Mouse (Mus musculus): ENCODE measurements at regions not wholly inside any gene's neighbourhood (a gene's known extent, or its start where the extent isn't known, plus 50 kb on each side); places are given as distances from the start of the nearest gene placed in this dataset.

DNA sequence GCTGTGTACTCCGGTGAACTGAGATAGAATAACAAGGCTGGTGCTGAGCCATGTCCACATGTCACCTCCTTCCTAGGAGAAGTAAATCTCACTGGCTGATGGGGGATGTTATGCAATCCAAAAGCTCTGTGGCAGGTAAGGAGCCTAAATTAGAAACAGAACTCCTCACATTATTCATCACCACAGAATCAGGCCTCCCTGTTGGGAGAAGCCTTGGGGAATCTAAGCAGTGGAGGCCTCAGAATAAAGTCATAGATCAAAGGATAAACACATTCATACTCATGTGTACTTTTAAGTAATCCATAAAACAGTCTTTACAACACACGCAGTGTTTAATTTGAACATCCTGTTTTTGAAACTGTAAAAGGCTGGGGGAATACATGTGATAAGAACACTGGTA is 1318.7 kb downstream of the Slc22a22 start:
- H3K4me1 ChIP-seq (ENCODE audit: control insufficient read depth, insufficient read depth, low read length) = no peaks in the 10 kb centered on the region
- no peak overlapping the region for H3K4me3 ChIP-seq (ENCODE audit: control insufficient read depth, low read depth, low read length)
- H3K36me3 ChIP-seq (ENCODE audit: control insufficient read depth, insufficient read depth, low read length) = no peaks in the 10 kb centered on the region
- TF ChIP-seq POLR2A (IDR thresholded peaks at IDR 0.05; ENCODE audit: control insufficient read depth, low read depth, low read length) = no peak
- H3K27me3 ChIP-seq (ENCODE audit: control insufficient read depth, insufficient read depth, low read length) = no peaks in the 10 kb centered on the region
- H3K27ac ChIP-seq (ENCODE audit: control insufficient read depth, insufficient read depth, low read depth, low read length) = no peak overlapping the region

DNA sequence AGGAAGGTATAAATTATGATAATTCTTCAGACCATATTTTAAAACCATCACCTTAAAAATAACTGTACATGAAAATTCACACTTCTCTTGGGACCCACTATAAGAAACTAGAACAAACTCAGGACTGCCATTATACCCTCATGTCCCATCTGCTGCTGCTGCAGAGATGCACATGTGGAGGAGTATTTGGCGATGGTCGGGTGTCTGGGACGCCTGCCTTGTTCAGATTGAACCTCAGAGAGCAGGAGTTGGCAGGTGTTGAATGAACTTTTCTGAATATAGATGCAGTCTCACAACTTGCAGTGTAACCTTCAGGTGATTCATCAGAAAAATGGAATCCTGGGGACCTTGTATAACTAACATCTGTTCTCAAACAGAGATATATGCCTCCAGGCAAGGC is 1338.0 kb downstream of the Slc22a22 start:
- TF ChIP-seq POLR2A (IDR thresholded peaks at IDR 0.05; ENCODE audit: control insufficient read depth, low read depth, low read length) = no peak
- TF ChIP-seq CTCF (IDR thresholded peaks at IDR 0.05; ENCODE audit: control insufficient read depth, insufficient read depth, insufficient replicate concordance, low read depth, low read length) = no peak
- Histone ChIP-seq H3K27me3 (ENCODE audit: control insufficient read depth, insufficient read depth, low read length) (no peaks in the 10 kb centered on the region), H3K27ac (ENCODE audit: control insufficient read depth, insufficient read depth, low read depth, low read length) (no peak overlapping the region), H3K36me3 (ENCODE audit: control insufficient read depth, insufficient read depth, low read length) (no peaks in the 10 kb centered on the region), H3K4me3 (ENCODE audit: control insufficient read depth, low read depth, low read length) (no peak overlapping the region), H3K4me1 (ENCODE audit: control insufficient read depth, insufficient read depth, low read length) (no peaks in the 10 kb centered on the region)

DNA sequence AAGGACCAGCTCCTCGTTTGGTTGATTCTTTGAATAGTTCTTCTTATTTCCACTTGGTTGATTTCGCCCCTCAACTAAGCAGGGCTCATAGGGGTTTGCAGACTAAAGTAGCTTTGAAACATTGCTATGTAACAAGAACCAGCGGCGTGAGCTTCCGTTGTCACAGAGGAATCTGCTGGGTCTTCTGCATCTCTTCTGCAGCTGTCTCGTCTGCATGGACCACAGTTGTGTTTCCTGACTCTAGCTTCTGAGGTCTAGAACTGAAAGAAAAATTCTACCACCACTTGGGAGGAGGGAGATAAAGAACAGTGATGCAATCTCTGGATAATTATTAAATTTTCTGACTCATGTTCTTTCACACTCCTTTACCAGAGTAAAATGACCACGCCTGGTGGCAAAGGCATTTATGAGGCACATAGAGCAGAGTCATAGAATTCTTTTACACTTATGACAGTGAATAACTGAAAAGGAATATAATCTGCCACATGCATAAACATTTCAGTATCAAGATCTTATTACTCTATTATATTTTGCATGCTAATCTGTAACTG is 1340.9 kb downstream of the Slc22a22 start:
- H3K27ac ChIP-seq (ENCODE audit: control insufficient read depth, insufficient read depth, low read depth, low read length) = no peak overlapping the region
- no peaks in the 10 kb centered on the region for H3K36me3 ChIP-seq (ENCODE audit: control insufficient read depth, insufficient read depth, low read length)
- H3K27me3 ChIP-seq (ENCODE audit: control insufficient read depth, insufficient read depth, low read length) = no peaks in the 10 kb centered on the region
- H3K4me1 ChIP-seq (ENCODE audit: control insufficient read depth, insufficient read depth, low read length) = no peaks in the 10 kb centered on the region
- H3K4me3 ChIP-seq (ENCODE audit: control insufficient read depth, low read depth, low read length) = no peak overlapping the region
- no peak for TF ChIP-seq CTCF (IDR thresholded peaks at IDR 0.05; ENCODE audit: control insufficient read depth, insufficient read depth, insufficient replicate concordance, low read depth, low read length)
- TF ChIP-seq POLR2A (IDR thresholded peaks at IDR 0.05; ENCODE audit: control insufficient read depth, low read depth, low read length) = no peak

- H3K4me1 ChIP-seq (ENCODE audit: control insufficient read depth, insufficient read depth, low read length) = no peaks in the 10 kb centered on the region
- TF ChIP-seq CTCF (IDR thresholded peaks at IDR 0.05; ENCODE audit: control insufficient read depth, insufficient read depth, insufficient replicate concordance, low read depth, low read length) = no peak
- no peak for TF ChIP-seq POLR2A (IDR thresholded peaks at IDR 0.05; ENCODE audit: control insufficient read depth, low read depth, low read length)
- no peaks in the 10 kb centered on the region for H3K27me3 ChIP-seq (ENCODE audit: control insufficient read depth, insufficient read depth, low read length)
- H3K36me3 ChIP-seq (ENCODE audit: control insufficient read depth, insufficient read depth, low read length) = no peaks in the 10 kb centered on the region
- H3K27ac ChIP-seq (ENCODE audit: control insufficient read depth, insufficient read depth, low read depth, low read length) = no peak overlapping the region
- H3K4me3 ChIP-seq (ENCODE audit: control insufficient read depth, low read depth, low read length) = no peak overlapping the region
These were observed 1349.4 kb downstream of the Slc22a22 start for GRCm38 (mm10) chr15:56128029-56128428.

- TF ChIP-seq POLR2A (IDR thresholded peaks at IDR 0.05; ENCODE audit: control insufficient read depth, low read depth, low read length) = no peak
- no peak for TF ChIP-seq CTCF (IDR thresholded peaks at IDR 0.05; ENCODE audit: control insufficient read depth, insufficient read depth, insufficient replicate concordance, low read depth, low read length)
- Histone ChIP-seq H3K4me3 (ENCODE audit: control insufficient read depth, low read depth, low read length) (no peak overlapping the region), H3K36me3 (ENCODE audit: control insufficient read depth, insufficient read depth, low read length) (no peaks in the 10 kb centered on the region), H3K27ac (ENCODE audit: control insufficient read depth, insufficient read depth, low read depth, low read length) (no peak overlapping the region), H3K27me3 (ENCODE audit: control insufficient read depth, insufficient read depth, low read length) (no peaks in the 10 kb centered on the region), H3K4me1 (ENCODE audit: control insufficient read depth, insufficient read depth, low read length) (no peaks in the 10 kb centered on the region)
These were observed 1357.9 kb downstream of the Slc22a22 start for GRCm38 (mm10) chr15:56119287-56120065.

GRCm38 (mm10) chr15:56108313-56108712 is 1369.1 kb downstream of the Slc22a22 start:
- H3K36me3 ChIP-seq (ENCODE audit: control insufficient read depth, insufficient read depth, low read length) = no peaks in the 10 kb centered on the region
- TF ChIP-seq CTCF (IDR thresholded peaks at IDR 0.05; ENCODE audit: control insufficient read depth, insufficient read depth, insufficient replicate concordance, low read depth, low read length) (no peak), POLR2A (IDR thresholded peaks at IDR 0.05; ENCODE audit: control insufficient read depth, low read depth, low read length) (no peak)
- H3K4me3 ChIP-seq (ENCODE audit: control insufficient read depth, low read depth, low read length) = no peak overlapping the region
- H3K27me3 ChIP-seq (ENCODE audit: control insufficient read depth, insufficient read depth, low read length) = no peaks in the 10 kb centered on the region
- H3K4me1 ChIP-seq (ENCODE audit: control insufficient read depth, insufficient read depth, low read length) = no peaks in the 10 kb centered on the region
- H3K27ac ChIP-seq (ENCODE audit: control insufficient read depth, insufficient read depth, low read depth, low read length) = no peak overlapping the region

DNA sequence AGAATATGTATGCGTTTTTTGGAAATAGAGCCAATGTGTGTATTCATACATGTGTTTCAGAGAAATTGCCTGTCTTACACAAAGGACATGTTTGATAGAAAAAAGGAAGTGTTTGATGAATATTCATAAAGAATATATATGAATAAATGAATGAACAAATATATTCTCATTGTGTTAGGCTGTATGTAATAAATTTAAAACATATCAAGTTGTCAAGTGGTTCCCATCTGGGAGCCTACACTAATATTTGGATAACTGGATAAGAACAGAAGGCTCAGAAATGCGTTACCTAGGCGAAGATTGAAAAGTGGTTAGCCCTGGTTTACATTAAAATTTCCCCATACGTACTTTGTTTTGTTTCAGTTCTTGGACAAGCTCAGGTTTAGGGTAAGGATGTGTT is 1369.7 kb downstream of the Slc22a22 start:
- H3K36me3 ChIP-seq (ENCODE audit: control insufficient read depth, insufficient read depth, low read length) = no peaks in the 10 kb centered on the region
- TF ChIP-seq POLR2A (IDR thresholded peaks at IDR 0.05; ENCODE audit: control insufficient read depth, low read depth, low read length) = no peak
- TF ChIP-seq CTCF (IDR thresholded peaks at IDR 0.05; ENCODE audit: control insufficient read depth, insufficient read depth, insufficient replicate concordance, low read depth, low read length) = no peak
- no peak overlapping the region for H3K27ac ChIP-seq (ENCODE audit: control insufficient read depth, insufficient read depth, low read depth, low read length)
- H3K27me3 ChIP-seq (ENCODE audit: control insufficient read depth, insufficient read depth, low read length) = no peaks in the 10 kb centered on the region
- H3K4me1 ChIP-seq (ENCODE audit: control insufficient read depth, insufficient read depth, low read length) = no peaks in the 10 kb centered on the region
- no peak overlapping the region for H3K4me3 ChIP-seq (ENCODE audit: control insufficient read depth, low read depth, low read length)

Data from testis, adult 2 months (tissue).